In genomic region chr5:64808106-64809010, GRCm38 (mm10) we compare ENCODE assay signal across 8 mouse cellular contexts. TPM values are rescaled to one million over a fixed set of nuclear protein-coding genes. Genes with fewer than 3 reads are reported as not detected.
DNase-seq lines count a peak whose midpoint lies in the region; ATAC-seq lines count a peak whose summit lies in the region.

No protein-coding gene starts in this region.

- H3K4me2 ChIP-seq in embryonic facial prominence, embryonic 13.5 days: peak overlapping the region; percentile 49
- peak overlapping the region; percentile 27; the same call in 1 of the 2 replicates for H3K4me2 ChIP-seq in hindbrain, embryonic 14.5 days (replicated peaks)
- peak overlapping the region; percentile 78 for H3K4me2 ChIP-seq in liver, embryonic 13.5 days
- peak overlapping the region; percentile 51 for H3K4me2 ChIP-seq in stomach, embryonic 15.5 days

- H3K9ac ChIP-seq in embryonic facial prominence, embryonic 13.5 days: no peak overlapping the region
- H3K9ac ChIP-seq in hindbrain, embryonic 14.5 days: 0 out of 2 replicates have a peak overlapping the region, but pooled peaks have one; percentile 10
- H3K9ac ChIP-seq in liver, embryonic 13.5 days: peak overlapping the region; percentile 98
- no peak overlapping the region; the same call in 1 of the 2 replicates for H3K9ac ChIP-seq in stomach, embryonic 15.5 days

- H3K4me1 ChIP-seq in embryonic facial prominence, embryonic 13.5 days: peaks cover 75% of the 10 kb centered on the region
- H3K4me1 ChIP-seq in hindbrain, embryonic 14.5 days (replicated peaks; ENCODE audit: control insufficient read depth, insufficient read depth, low read length): peaks cover 52% of the 10 kb centered on the region
- H3K4me1 ChIP-seq in liver, embryonic 13.5 days (replicated peaks): peaks cover 84% of the 10 kb centered on the region
- peaks cover 55% of the 10 kb centered on the region for H3K4me1 ChIP-seq in stomach, embryonic 15.5 days

- peak overlapping the region; percentile 1; the same call in 1 of the 2 replicates for H3K4me3 ChIP-seq in embryonic facial prominence, embryonic 13.5 days
- no peak overlapping the region for H3K4me3 ChIP-seq in hindbrain, embryonic 14.5 days (replicated peaks; ENCODE audit: low read length)
- peak overlapping the region; percentile 95 for H3K4me3 ChIP-seq in liver, embryonic 13.5 days (replicated peaks)
- peak overlapping the region; percentile 10 for H3K4me3 ChIP-seq in stomach, embryonic 15.5 days (replicated peaks)

- no peak for ATAC-seq in embryonic facial prominence, embryonic 13.5 days (ENCODE audit: insufficient number of reproducible peaks, insufficient read depth, low FRiP score, low TSS enrichment, low read depth)
- ATAC-seq in hindbrain, embryonic 14.5 days (ENCODE audit: low FRiP score): no peak
- ATAC-seq in liver, embryonic 13.5 days (ENCODE audit: low read depth): no peak
- no peak for ATAC-seq in stomach, embryonic 15.5 days (ENCODE audit: insufficient read depth, low FRiP score, low read depth)

- H3K36me3 ChIP-seq in embryonic facial prominence, embryonic 13.5 days: no peaks in the 10 kb centered on the region
- no peaks in the 10 kb centered on the region for H3K36me3 ChIP-seq in hindbrain, embryonic 14.5 days (replicated peaks; ENCODE audit: control insufficient read depth, insufficient read depth)
- peaks cover 35% of the 10 kb centered on the region for H3K36me3 ChIP-seq in liver, embryonic 13.5 days
- no peaks in the 10 kb centered on the region for H3K36me3 ChIP-seq in stomach, embryonic 15.5 days

- no peaks in the 10 kb centered on the region for H3K9me3 ChIP-seq in embryonic facial prominence, embryonic 13.5 days
- H3K9me3 ChIP-seq in hindbrain, embryonic 14.5 days (ENCODE audit: control insufficient read depth, low read length): no peaks in the 10 kb centered on the region
- no peaks in the 10 kb centered on the region for H3K9me3 ChIP-seq in liver, embryonic 13.5 days (replicated peaks)
- H3K9me3 ChIP-seq in stomach, embryonic 15.5 days: no peaks in the 10 kb centered on the region

- H3K27me3 ChIP-seq in embryonic facial prominence, embryonic 13.5 days: no peaks in the 10 kb centered on the region
- H3K27me3 ChIP-seq in hindbrain, embryonic 14.5 days (ENCODE audit: control insufficient read depth, insufficient read depth, low read length): no peaks in the 10 kb centered on the region
- H3K27me3 ChIP-seq in liver, embryonic 13.5 days: no peaks in the 10 kb centered on the region
- H3K27me3 ChIP-seq in stomach, embryonic 15.5 days (replicated peaks): no peaks in the 10 kb centered on the region

- peak overlapping the region; percentile 22 for H3K27ac ChIP-seq in embryonic facial prominence, embryonic 13.5 days
- 0 out of 2 replicates have a peak overlapping the region, but pooled peaks have one; percentile 27 for H3K27ac ChIP-seq in hindbrain, embryonic 14.5 days
- peak overlapping the region; percentile 97 for H3K27ac ChIP-seq in liver, embryonic 13.5 days
- H3K27ac ChIP-seq in stomach, embryonic 15.5 days: peak overlapping the region; percentile 94

- WGBS in embryonic facial prominence, embryonic 13.5 days: 39% methylated on average over 24 of the region's 24 CpGs
- WGBS in hindbrain, embryonic 14.5 days: 58% methylated on average over 24 of the region's 24 CpGs
- 40% methylated on average over 24 of the region's 24 CpGs for WGBS in liver, embryonic 13.5 days (ENCODE audit: insufficient replicate concordance)
- 52% methylated on average over 24 of the region's 24 CpGs for WGBS in stomach, embryonic 15.5 days

- DNase-seq in adrenal gland, adult (ENCODE audit: inconsistent age in 2 of 2, low spot score in 1 of 2): peak; percentile 44 to 73
- no peak for DNase-seq in adrenal gland, adult 18-20 months (ENCODE audit: low spot score in 2 of 2)
- DNase-seq in hindbrain, embryonic 14.5 days (ENCODE audit: low spot score): no peak
- DNase-seq in liver, embryonic 13.5 days: peak; percentile 23
- DNase-seq in adrenal gland, postnatal 4 days (ENCODE audit: low spot score in 2 of 2): no peak
- no peak for DNase-seq in ovary, postnatal 10 days (ENCODE audit: low spot score)

RNA-seq across cellular contexts. Expression of gene Klf3, which starts 5.2 kb away (rescaled TPM):
- 10 to 100 TPM; 48.2 to 57.3 TPM for total RNA-seq in adrenal gland, adult 18-20 months (2021)
- polyA plus RNA-seq in embryonic facial prominence, embryonic 13.5 days (2015; fragmentation: Nextera tagmentation; extraction: Ambion mirVana): 58.2 and 58.3 TPM in 2 replicates
- 24.3 and 25.8 TPM in 2 replicates for polyA plus RNA-seq in hindbrain, embryonic 14.5 days (2014; fragmentation: Nextera tagmentation; extraction: Ambion mirVana)
- polyA plus RNA-seq in liver, embryonic 13.5 days (2015; fragmentation: Nextera tagmentation; extraction: Ambion mirVana): 73.2 and 78.4 TPM in 2 replicates
- polyA plus RNA-seq in stomach, embryonic 15.5 days (2015; fragmentation: Nextera tagmentation; extraction: Ambion mirVana): 103 and 104 TPM in 2 replicates
- total RNA-seq in adrenal gland, postnatal 4 days (2021): 10 to 100 TPM; 87.3 to 91.7 TPM

Comparison
In these comparisons a context has a peak if more than half of its experiments do, and no peak if none do; other contexts are left out.
1. DNase-seq: peak in adrenal gland, adult (2 of 2) and liver, embryonic 13.5 days (single experiment); none in adrenal gland, adult 18-20 months (0 of 2), hindbrain, embryonic 14.5 days (single experiment), adrenal gland, postnatal 4 days (0 of 2) and ovary, postnatal 10 days (single experiment).
2. H3K27ac ChIP-seq: peak in every context shown above with its lines; median percentile 97 in liver, embryonic 13.5 days; 94 in stomach, embryonic 15.5 days; 27 in hindbrain, embryonic 14.5 days; 22 in embryonic facial prominence, embryonic 13.5 days.
3. H3K4me2 ChIP-seq: peak in every context shown above with its lines; median percentile 78 in liver, embryonic 13.5 days; 51 in stomach, embryonic 15.5 days; 49 in embryonic facial prominence, embryonic 13.5 days; 27 in hindbrain, embryonic 14.5 days.
4. H3K9ac ChIP-seq: peak in hindbrain, embryonic 14.5 days (single experiment) and liver, embryonic 13.5 days (single experiment); none in embryonic facial prominence, embryonic 13.5 days (single experiment) and stomach, embryonic 15.5 days (single experiment).